10 mouse cellular contexts compared by ENCODE assay signal in the genomic region with DNA sequence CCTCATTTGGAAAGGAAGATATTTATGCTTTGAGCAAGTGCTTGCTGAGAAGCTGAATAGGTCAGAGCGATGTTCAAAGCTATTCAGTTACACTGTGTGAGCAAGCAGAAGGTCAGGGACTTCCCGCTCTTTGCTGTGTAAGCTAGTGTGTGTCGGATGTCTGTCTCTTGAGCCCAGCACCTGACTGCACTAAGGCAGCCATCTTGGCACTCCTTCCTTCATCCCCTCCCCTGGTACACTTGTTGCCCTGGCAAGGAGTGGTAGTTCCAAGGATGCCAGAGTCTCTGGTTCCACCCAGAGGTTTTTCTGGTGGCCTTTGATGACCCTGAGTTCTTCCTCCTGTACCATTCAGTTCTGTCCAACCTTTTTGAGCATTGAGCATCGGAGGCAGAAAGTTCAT.
"Had no signal": no experiment of that assay in that cellular context is flagged by ENCODE, and none has a peak within 500 bp of the region (broad histone marks: within the 10 kb centered on the region; RNA-seq: fewer than 3 reads in every experiment).

No protein-coding gene starts in this region.

- DNase-seq: forebrain, postnatal 0 days; heart, adult 18-20 months; heart, postnatal 10 days; heart, postnatal 4 days; kidney, adult 18-20 months; kidney, adult 8-10 months; kidney, postnatal 10 days; kidney, postnatal 25 days; kidney, postnatal 4 days; left cerebral cortex, postnatal 4 days had no signal
